ENCODE assay signal across 23 mouse cellular contexts in genomic region chr11:82668026-82668425, GRCm38 (mm10).
DNase-seq lines count a peak whose midpoint lies in the region; ATAC-seq and TF ChIP-seq lines count a peak whose summit lies in the region.
"Had no signal": no experiment of that assay in that cellular context is flagged by ENCODE, and none has a peak within 500 bp of the region (broad histone marks: within the 10 kb centered on the region; RNA-seq: fewer than 3 reads in every experiment).

No protein-coding gene starts in this region.

- peak; percentile 37 for DNase-seq in lung, postnatal 25 days (ENCODE audit: low spot score)
- no peak for DNase-seq in lung, postnatal 10 days
- peak; percentile 54 for DNase-seq in A20 (ENCODE audit: low read depth, low spot score)
- peak; percentile 7 for DNase-seq in T-cell, adult 2 months (ENCODE audit: low spot score)
- DNase-seq in skeletal muscle tissue, adult 2 months (ENCODE audit: low read depth, low spot score) = peak; percentile 7
- no peak for DNase-seq in ovary, postnatal 10 days (ENCODE audit: low spot score)
- no peak for DNase-seq in forebrain, postnatal 0 days
- DNase-seq: cerebellum, adult 11-12 months; cerebellum, postnatal 14 days; heart, postnatal 4 days; kidney, postnatal 25 days; lung, adult 2 months had no signal

- no peaks in the 10 kb centered on the region for H3K9me3 ChIP-seq in forebrain, postnatal 0 days (ENCODE audit: low read length)
- H3K9me3 ChIP-seq: forebrain, embryonic 12.5 days; heart, embryonic 10.5 days; limb, embryonic 12.5 days; liver, embryonic 12.5 days; midbrain, embryonic 15.5 days had no signal

- no peak overlapping the region for H3K4me3 ChIP-seq in forebrain, postnatal 0 days (ENCODE audit: low read depth, low read length)
- H3K4me3 ChIP-seq: forebrain, embryonic 12.5 days; heart, embryonic 10.5 days; layer of hippocampus, adult 2 months; limb, embryonic 12.5 days; liver, embryonic 12.5 days; midbrain, embryonic 15.5 days; myocyte had no signal

- no peak for ATAC-seq in forebrain, postnatal 0 days
- ATAC-seq in granulocyte monocyte progenitor cell, adult 5-6 weeks (replicated peaks; ENCODE audit: poor library complexity, severe bottlenecking) = no peak
- ATAC-seq: intestine, postnatal 0 days; liver, embryonic 12.5 days; midbrain, embryonic 15.5 days had no signal

- no peak for TF ChIP-seq CTCF in forebrain, postnatal 0 days (IDR thresholded peaks at IDR 0.05; ENCODE audit: low read depth)

- 86% methylated on average over 1 of the region's 1 CpGs for WGBS in forebrain, postnatal 0 days

- H3K27me3 ChIP-seq in forebrain, postnatal 0 days (ENCODE audit: insufficient read depth, low read length) = no peaks in the 10 kb centered on the region
- H3K27me3 ChIP-seq: forebrain, embryonic 12.5 days; limb, embryonic 12.5 days; liver, embryonic 12.5 days; midbrain, embryonic 15.5 days had no signal

- H3K4me1 ChIP-seq in forebrain, postnatal 0 days (ENCODE audit: insufficient read depth) = no peaks in the 10 kb centered on the region
- H3K4me1 ChIP-seq: forebrain, embryonic 12.5 days; heart, embryonic 10.5 days; limb, embryonic 12.5 days; liver, embryonic 12.5 days; midbrain, embryonic 15.5 days had no signal

- H3K4me2 ChIP-seq in forebrain, postnatal 0 days (ENCODE audit: low read depth) = no peak overlapping the region
- H3K4me2 ChIP-seq: forebrain, embryonic 12.5 days; hindbrain, embryonic 14.5 days; limb, embryonic 12.5 days; liver, embryonic 12.5 days; midbrain, embryonic 15.5 days had no signal

- H3K36me3 ChIP-seq in forebrain, postnatal 0 days (ENCODE audit: insufficient read depth) = no peaks in the 10 kb centered on the region
- H3K36me3 ChIP-seq: forebrain, embryonic 12.5 days; heart, embryonic 10.5 days; limb, embryonic 12.5 days; liver, embryonic 12.5 days; midbrain, embryonic 15.5 days had no signal

- H3K27ac ChIP-seq in forebrain, postnatal 0 days (ENCODE audit: low read depth, low read length) = no peak overlapping the region
- H3K27ac ChIP-seq: forebrain, embryonic 12.5 days; heart, embryonic 10.5 days; hindbrain, embryonic 14.5 days; layer of hippocampus, adult 2 months; limb, embryonic 12.5 days; liver, embryonic 12.5 days; macrophage; midbrain, embryonic 15.5 days had no signal

- no peak overlapping the region for H3K9ac ChIP-seq in forebrain, postnatal 0 days
- H3K9ac ChIP-seq: forebrain, embryonic 12.5 days; hindbrain, embryonic 14.5 days; limb, embryonic 12.5 days; liver, embryonic 12.5 days; midbrain, embryonic 15.5 days had no signal

Comparison
In these comparisons a context has a peak if more than half of its experiments do, and no peak if none do; other contexts are left out.
1. DNase-seq: peak in lung, postnatal 25 days (single experiment), A20 (single experiment), T-cell, adult 2 months (single experiment) and skeletal muscle tissue, adult 2 months (single experiment); none in lung, postnatal 10 days (single experiment), ovary, postnatal 10 days (single experiment) and forebrain, postnatal 0 days (single experiment).